ENCODE assay signal across 16 mouse cellular contexts in genomic region chr2:160901656-160902412, GRCm38 (mm10). TPM values are rescaled to one million over a fixed set of nuclear protein-coding genes. Genes with fewer than 3 reads are reported as not detected.
"Had no signal": no experiment of that assay in that cellular context is flagged by ENCODE, and none has a peak within 500 bp of the region (broad histone marks: within the 10 kb centered on the region; RNA-seq: fewer than 3 reads in every experiment).

No protein-coding gene starts in this region.

- H3K27me3 ChIP-seq: limb, embryonic 13.5 days; liver, embryonic 13.5 days had no signal

- H3K36me3 ChIP-seq: liver, embryonic 13.5 days had no signal

- H3K9me3 ChIP-seq: limb, embryonic 13.5 days; liver, embryonic 13.5 days had no signal

- DNase-seq: kidney, postnatal 14 days; kidney, postnatal 4 days; left cerebral cortex, postnatal 4 days; liver, embryonic 13.5 days; lung, adult 2 months; lung, postnatal 14 days; lung, postnatal 4 days; midbrain, embryonic 14.5 days; thymus, adult 18-20 months; thymus, postnatal 36 days had no signal

- H3K9ac ChIP-seq: limb, embryonic 13.5 days; liver, embryonic 13.5 days had no signal

- H3K4me1 ChIP-seq: limb, embryonic 13.5 days; liver, embryonic 13.5 days had no signal

- H3K27ac ChIP-seq: limb, embryonic 13.5 days; liver, embryonic 13.5 days had no signal

- H3K4me3 ChIP-seq: limb, embryonic 13.5 days; liver, embryonic 13.5 days had no signal

- H3K4me2 ChIP-seq: limb, embryonic 13.5 days; liver, embryonic 13.5 days; midbrain, embryonic 11.5 days had no signal

RNA-seq across cellular contexts. Expression of gene Emilin3, which starts 10.3 kb away (rescaled TPM):
- total RNA-seq: liver, adult 2 months; megakaryocyte progenitor cell, adult 5-6 weeks; megakaryocyte-erythroid progenitor cell, adult 5-6 weeks had no signal
- polyA plus RNA-seq: liver, adult 2 months; spleen, adult 2 months had no signal

RNA-seq across cellular contexts. Expression of gene Lpin3, which starts 21.4 kb away (rescaled TPM):
- total RNA-seq: megakaryocyte progenitor cell, adult 5-6 weeks; megakaryocyte-erythroid progenitor cell, adult 5-6 weeks had no signal
